Mouse (Mus musculus): ENCODE measurements around the gene Ttyh3.
"Not testable (repeated sequence)": the region's sequence is repeated elsewhere in the genome, so short reads cannot be mapped to it uniquely, and the experiment has no call there.

The Ttyh3 gene

DNA sequence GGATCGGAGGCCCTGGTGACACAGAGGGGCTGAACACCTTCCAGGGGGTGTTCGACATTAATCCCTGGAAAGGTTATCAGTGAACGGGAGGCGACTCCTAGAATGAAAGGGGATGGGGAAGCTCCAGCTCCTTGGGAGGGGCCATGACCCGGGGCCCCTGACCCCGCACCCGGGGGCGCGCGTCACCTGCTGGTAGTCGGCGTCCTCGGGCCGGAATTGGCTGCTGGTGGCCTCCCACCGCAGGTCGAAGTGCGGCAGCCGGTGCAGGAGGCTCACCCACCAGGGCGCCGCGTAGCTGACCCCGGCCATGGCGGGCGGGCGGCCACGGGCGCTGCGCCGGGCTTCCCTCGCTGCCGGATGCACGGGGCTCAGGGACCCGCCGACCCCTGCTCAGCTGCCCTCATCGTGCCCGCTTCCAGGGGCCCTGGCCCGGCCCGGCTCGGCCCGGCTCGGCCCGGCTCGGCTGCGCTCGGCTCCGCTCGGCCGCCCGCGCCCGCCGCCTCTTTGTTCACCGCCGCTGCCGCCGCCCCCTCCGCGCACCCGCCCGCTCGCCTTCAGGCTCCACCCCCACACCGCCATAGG, at the start of gene Ttyh3:
Gene Ttyh3, minus strand, starts transcription at position 513 of the 582 bp plus-strand sequence.
- DNase-seq: no peak

GRCm38 (mm10) chr5:140695987-140696386, 47.2 kb upstream of the Ttyh3 start:
- no peak for DNase-seq

GRCm38 (mm10) chr5:140688434-140688833, 39.6 kb upstream of the Ttyh3 start:
- DNase-seq: no peak

DNA sequence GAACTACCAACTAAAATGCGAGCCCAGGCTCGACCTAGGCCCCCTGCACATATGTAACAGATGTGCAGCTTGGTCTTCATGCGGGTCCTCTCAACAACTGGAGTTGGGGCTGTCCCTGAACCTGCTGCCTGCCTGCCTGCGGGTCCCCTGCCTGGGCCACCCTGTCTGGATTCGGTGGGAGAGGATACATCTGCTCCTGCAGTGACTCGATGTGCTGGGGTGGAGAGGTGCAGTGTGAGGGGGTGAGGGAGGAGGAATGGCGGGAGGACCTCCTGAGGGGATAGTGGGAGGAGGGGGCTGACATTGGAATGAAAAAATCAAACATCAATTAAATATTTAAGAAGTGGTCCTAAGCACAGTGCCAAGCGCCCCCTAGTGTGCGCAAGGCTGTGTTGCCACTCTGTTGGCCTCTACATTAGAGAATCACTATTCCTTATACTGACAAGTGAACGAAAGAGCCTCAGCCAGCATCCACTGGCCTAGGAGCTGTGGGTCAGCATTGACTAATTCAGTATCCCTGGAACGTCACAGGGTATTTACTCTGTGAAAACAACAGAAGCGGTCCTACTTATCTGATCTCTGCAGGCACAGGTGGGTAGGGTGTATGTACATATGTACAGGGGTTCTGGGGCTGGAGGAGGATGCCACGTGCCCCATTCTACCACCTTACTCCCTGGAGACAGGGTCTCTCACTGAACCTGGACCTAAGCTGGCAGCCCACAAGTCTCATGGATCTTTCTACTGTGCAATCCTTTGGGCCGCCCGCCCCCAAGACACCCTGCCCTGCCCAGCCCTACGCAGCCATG, 35.7 kb upstream of the Ttyh3 start:
- peak in 1 of 2 experiments; percentile 59 for DNase-seq

- DNase-seq: no peak
Observed at GRCm38 (mm10) chr5:140682113-140682512, 33.3 kb upstream of the Ttyh3 start.

DNA sequence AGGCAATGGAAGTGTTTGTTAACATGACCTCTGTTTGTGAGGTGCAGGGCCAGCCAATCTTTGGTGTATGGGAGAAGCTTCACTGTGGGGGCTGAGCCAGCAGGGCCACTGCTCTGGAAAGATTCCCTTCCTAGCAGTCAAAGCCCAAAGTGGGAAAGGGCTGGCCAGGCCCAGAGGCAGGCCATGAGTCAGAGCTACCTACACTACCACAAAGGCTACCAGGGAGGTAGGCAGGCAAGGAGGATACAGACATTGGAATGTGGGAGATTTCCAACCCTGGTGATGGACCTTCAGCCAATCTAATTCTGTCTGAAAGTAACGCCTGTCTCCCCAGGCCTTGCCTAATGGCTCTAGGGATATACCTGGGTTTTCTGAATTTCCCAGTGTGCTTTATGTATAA, 32.1 kb upstream of the Ttyh3 start:
- DNase-seq: no peak

DNA sequence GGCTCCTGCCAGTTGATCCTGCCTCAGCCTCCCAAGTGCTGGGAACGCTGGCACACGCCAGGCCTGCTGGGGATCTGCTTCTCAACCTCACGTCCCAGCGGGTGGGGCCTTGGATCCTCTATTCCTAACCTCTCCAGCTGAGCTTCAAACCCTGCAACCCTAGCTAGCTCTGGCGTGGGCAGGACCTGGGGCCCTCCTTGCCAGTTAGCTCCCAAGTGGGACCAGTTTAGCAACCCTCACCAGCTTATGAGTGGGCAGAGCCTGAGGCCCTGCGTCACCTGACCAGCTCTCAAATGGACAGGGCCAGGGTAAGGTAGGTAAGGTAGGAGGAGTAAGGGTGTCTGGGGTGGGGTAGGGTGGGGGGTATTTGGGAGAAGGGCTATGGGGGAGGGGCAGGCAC, 31.2 kb upstream of the Ttyh3 start:
- no peak for DNase-seq

GRCm38 (mm10) chr5:140677137-140677536, 28.3 kb upstream of the Ttyh3 start:
- DNase-seq: no peak

GRCm38 (mm10) chr5:140675640-140676039, 26.8 kb upstream of the Ttyh3 start:
- no peak for DNase-seq

- DNase-seq: no peak
Observed at GRCm38 (mm10) chr5:140675079-140675478, 26.2 kb upstream of the Ttyh3 start.

DNA sequence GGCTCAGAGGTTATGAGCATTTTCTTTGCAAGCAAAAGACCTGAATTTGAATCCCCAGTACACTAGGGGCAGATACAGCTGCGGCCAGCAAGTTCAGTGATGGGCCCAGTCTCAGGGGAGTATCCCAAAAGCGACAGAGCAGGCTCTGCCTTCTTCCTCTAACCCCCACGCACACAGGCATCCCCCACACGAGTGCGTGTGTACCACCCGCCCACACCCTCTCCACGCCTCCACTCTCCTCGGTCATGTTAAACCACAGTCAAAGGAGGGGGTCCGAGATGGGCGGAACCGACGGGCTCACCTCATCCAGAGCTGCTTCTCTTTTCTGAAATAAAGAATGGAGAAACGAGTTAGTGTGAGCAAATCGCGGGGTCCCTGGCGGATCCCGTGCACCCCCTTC, 25.2 kb upstream of the Ttyh3 start:
- DNase-seq: peak in 1 of 2 experiments; percentile 24

DNA sequence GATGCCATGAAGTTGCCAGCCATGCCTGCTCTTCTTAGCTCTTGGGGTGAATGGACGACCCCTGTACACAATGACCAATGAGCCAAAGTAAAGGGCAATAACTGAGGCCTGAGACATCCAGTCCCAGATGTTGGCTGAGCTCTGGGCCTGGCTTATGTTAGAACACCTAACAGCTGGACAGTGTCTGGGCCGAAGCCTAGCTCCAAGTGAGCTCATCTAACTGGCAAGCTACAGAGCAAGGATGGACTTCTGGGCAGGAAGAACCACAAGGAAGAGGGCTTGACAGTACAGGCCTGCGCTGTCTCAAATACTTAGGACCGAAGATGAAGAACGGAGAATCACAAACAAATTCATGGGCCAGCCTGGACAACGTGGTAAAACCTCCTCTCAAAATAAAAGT, 23.8 kb upstream of the Ttyh3 start:
- DNase-seq: not testable (repeated sequence)

DNA sequence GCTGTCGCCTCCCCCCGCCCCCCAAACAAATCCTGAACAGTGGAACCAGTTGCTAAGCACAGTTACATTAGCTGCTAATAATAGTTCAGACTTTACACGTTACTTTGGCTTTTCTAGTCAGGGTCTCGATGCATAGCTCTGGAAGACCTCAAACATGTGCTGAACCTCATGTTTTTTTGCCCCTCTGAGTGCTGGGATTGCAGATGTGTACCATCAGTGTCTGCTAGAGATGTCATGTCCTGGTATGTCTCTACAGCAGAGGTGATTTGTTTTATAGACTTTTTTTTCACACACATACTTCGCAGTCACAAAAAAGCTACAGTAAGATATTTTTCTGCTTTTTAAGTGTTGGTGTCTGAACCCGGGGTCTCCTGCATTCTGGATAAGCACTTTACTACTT, 23.3 kb upstream of the Ttyh3 start:
- DNase-seq: no peak

- DNase-seq: peak; percentile 65 to 73
Observed at GRCm38 (mm10) chr5:140663621-140664180, 14.9 kb upstream of the Ttyh3 start.

GRCm38 (mm10) chr5:140662741-140663592, 14.1 kb upstream of the Ttyh3 start:
- DNase-seq: peak; percentile 51 to 59

GRCm38 (mm10) chr5:140661875-140662643, 13.2 kb upstream of the Ttyh3 start:
- DNase-seq: peak in 1 of 2 experiments; percentile 23

GRCm38 (mm10) chr5:140661427-140661826, 12.6 kb upstream of the Ttyh3 start:
- DNase-seq: no peak

GRCm38 (mm10) chr5:140660398-140660797, 11.6 kb upstream of the Ttyh3 start:
- no peak for DNase-seq

DNA sequence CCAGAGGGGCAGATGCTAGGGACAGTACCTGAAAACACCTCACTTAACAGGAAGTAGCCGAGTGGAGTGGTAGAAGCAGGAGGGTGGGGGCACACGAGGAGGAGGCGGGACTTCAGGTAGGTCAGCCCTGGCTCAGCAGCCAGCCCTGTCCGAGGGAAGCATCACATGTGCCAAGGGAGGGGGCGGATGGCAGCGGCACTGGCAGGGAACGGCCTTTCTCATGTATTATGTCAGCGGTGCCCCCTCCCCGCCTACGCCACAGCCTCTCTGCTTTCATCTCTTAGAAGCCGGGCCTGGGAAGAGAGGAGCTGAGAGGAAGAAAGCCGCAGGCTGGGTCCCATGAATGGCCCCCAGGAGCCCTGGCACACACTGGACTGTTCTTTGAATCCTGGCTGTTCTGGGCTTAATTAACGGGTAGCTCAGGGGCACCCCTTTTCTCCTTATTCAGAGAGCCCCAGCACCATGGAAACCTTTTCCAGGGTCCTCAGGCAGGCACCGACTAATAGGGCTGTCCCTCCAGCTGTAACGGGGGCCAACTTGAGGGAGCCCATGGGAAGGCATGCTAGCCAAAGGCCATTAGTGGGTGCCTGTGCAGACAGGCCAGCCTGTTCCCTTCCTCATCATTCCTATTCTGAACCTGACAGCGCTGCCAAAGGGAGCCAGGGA, 10.9 kb upstream of the Ttyh3 start:
- no peak for DNase-seq

DNA sequence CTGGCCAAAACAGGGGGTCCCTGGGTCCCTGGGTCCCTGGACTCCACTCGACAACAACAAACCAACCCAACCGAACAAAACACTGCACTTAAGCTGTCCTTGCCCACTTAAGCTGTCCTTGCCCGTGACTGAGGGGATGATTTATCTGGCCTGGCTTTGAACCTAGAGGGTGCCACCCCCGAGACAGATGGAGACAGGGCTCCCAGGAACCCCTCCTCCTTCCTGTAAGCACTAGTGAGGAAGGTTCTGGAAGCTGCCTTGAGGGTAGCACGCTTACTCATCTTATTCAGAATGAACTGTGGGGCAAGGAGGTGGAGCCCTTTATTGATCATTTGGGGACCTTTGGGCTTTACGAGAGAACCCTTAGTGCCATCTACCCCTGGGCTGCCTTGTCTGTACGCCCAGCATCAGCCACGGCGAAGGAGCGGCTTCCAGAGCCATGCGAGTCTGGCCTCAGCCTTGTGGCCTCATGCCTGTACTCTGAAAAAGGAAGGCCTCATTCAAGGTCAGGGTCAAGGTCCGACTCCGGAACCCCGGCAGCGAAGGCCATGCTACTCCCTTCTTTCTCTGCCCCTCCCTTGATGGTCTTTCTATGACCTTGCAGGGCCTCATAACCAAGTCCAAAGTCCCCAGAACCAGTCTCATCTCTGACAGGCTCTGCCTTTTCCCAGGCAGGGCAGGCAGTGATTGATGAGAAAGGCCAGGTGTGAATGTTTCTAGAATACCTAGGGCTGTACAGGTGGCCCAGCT, 5.4 kb upstream of the Ttyh3 start:
- no peak for DNase-seq

GRCm38 (mm10) chr5:140652587-140652986, 3.8 kb upstream of the Ttyh3 start:
- DNase-seq: no peak
